19 mouse cellular contexts compared by ENCODE assay signal in the genomic region with DNA sequence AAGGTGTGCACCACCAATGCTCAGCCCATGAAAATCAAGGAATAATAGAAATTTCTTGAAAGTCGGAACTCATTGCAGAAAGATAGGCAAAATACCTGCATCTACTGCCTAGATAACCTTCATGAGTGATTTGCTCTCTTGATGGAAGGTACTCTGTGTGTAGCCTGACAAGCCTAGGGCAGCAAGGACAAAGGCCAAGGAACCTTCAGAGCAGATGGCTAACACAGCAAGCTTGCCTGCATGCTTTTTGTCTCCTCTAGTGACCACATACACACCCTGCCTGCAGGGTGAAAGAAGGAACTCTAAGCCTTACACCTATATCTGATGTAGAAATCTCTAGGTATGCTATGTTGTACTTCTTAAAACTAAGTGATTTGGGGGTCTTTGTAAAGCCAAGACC.
"Had no signal": no experiment of that assay in that cellular context is flagged by ENCODE, and none has a peak within 500 bp of the region (broad histone marks: within the 10 kb centered on the region; RNA-seq: fewer than 3 reads in every experiment).

No protein-coding gene starts in this region.

- H3K4me1 ChIP-seq: limb, embryonic 10.5 days; limb, embryonic 13.5 days; liver, embryonic 12.5 days; liver, embryonic 15.5 days; lung, embryonic 15.5 days; megakaryocyte, embryonic 14.5 days had no signal

- H3K4me2 ChIP-seq: limb, embryonic 13.5 days; liver, embryonic 12.5 days; liver, embryonic 15.5 days; lung, embryonic 15.5 days; midbrain, embryonic 11.5 days had no signal

- H3K27ac ChIP-seq: limb, embryonic 10.5 days; limb, embryonic 13.5 days; liver, embryonic 12.5 days; liver, embryonic 15.5 days; lung, embryonic 15.5 days; stomach, postnatal 0 days had no signal

- H3K4me3 ChIP-seq: limb, embryonic 10.5 days; limb, embryonic 13.5 days; liver, embryonic 12.5 days; liver, embryonic 15.5 days; lung, embryonic 15.5 days; megakaryocyte, embryonic 14.5 days had no signal

- DNase-seq: kidney, postnatal 14 days; kidney, postnatal 4 days; liver; lung, adult 18-20 months; lung, postnatal 10 days; lung, postnatal 36 days; midbrain, embryonic 14.5 days; right cerebral cortex, postnatal 4 days; thymus, adult 2 months; thymus, postnatal 14 days; thymus, postnatal 4 days had no signal

- H3K36me3 ChIP-seq: limb, embryonic 10.5 days; limb, embryonic 13.5 days; liver, embryonic 12.5 days; liver, embryonic 15.5 days; lung, embryonic 15.5 days had no signal

- H3K9me3 ChIP-seq: limb, embryonic 10.5 days; limb, embryonic 13.5 days; liver, embryonic 12.5 days; liver, embryonic 15.5 days; lung, embryonic 15.5 days; megakaryocyte, embryonic 14.5 days had no signal

- H3K9ac ChIP-seq: limb, embryonic 13.5 days; liver, embryonic 12.5 days; liver, embryonic 15.5 days; lung, embryonic 15.5 days had no signal

- ATAC-seq: liver, embryonic 12.5 days had no signal

- H3K27me3 ChIP-seq: limb, embryonic 13.5 days; liver, embryonic 12.5 days; liver, embryonic 15.5 days; lung, embryonic 15.5 days; megakaryocyte, embryonic 14.5 days had no signal
